Mouse (Mus musculus): ENCODE measurements around the gene Pi4kb. TPM values are rescaled to one million over a fixed set of nuclear protein-coding genes. Genes with fewer than 3 reads are reported as not detected.
A peak's percentile ranks its signal among the peaks of the same experiment; 100 is the strongest.
"Not testable (repeated sequence)": the region's sequence is repeated elsewhere in the genome, so short reads cannot be mapped to it uniquely, and the experiment has no call there.

Gene Pi4kb
- polyA plus RNA-seq, 1 experiment from 2014 or later, result 8.7 TPM

DNA sequence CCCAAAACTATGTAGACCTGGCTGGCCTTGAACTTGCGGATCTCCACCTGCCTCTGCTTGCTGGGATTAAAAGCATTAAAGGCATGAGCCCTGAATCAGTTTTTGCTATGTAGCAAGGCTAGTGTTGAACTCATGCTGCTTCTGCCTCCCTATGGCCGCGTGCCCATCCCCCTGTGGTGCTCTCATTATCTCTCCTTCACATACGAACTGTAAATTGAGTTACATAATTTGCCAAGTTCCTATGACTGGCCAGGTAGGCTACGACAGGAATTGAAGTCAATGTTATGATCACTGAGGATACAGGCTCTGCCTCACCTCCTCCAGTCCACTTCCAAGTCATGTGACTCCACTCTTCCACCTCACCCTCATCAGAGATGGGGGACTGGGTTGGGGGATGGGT lies 38.4 kb upstream of the Pi4kb start:
- peaks cover 51% of the 10 kb centered on the region for H3K4me1 ChIP-seq (replicated peaks)
- WGBS (ENCODE audit: insufficient replicate concordance), result 26% methylated on average over 5 of the region's 5 CpGs
- H3K9ac ChIP-seq, result not testable (repeated sequence)

DNA sequence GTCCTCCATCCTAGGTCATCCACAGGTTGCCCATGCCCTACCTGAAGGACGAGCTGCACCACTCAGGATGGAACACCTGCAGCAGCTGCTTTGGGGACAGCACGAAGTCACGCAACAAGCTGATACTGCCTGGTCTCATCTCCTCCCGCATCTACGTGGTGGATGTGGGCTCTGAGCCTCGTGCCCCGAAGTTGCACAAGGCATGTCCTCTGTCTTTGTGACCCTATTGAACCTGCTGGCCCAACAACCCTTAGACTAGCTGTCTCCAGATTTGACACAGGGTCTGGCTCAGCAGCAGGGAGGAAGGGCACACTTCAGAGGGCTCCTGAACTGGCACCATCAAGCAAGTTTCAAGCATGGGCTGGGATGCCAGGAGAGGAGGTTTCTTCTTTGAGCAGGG lies 37.3 kb upstream of the Pi4kb start:
- WGBS (ENCODE audit: insufficient replicate concordance), result 80% methylated on average over 7 of the region's 7 CpGs
- not testable (repeated sequence) for H3K27ac ChIP-seq (replicated peaks); H3K4me2 ChIP-seq; H3K9me3 ChIP-seq (replicated peaks); H3K9ac ChIP-seq; H3K27me3 ChIP-seq; H3K36me3 ChIP-seq (replicated peaks); H3K4me3 ChIP-seq (replicated peaks); ATAC-seq (ENCODE audit: insufficient read depth)
- H3K4me1 ChIP-seq (replicated peaks), result peaks cover 49% of the 10 kb centered on the region

More for the DNA sequence above, 38.4 kb upstream of the Pi4kb start:
- H3K4me2 ChIP-seq, result peak overlapping the region; percentile 29; the same call in 1 of the 2 replicates
- not testable (repeated sequence) for H3K9me3 ChIP-seq (replicated peaks); H3K27ac ChIP-seq (replicated peaks); H3K27me3 ChIP-seq; H3K36me3 ChIP-seq (replicated peaks); ATAC-seq (ENCODE audit: insufficient read depth); H3K4me3 ChIP-seq (replicated peaks)

DNA sequence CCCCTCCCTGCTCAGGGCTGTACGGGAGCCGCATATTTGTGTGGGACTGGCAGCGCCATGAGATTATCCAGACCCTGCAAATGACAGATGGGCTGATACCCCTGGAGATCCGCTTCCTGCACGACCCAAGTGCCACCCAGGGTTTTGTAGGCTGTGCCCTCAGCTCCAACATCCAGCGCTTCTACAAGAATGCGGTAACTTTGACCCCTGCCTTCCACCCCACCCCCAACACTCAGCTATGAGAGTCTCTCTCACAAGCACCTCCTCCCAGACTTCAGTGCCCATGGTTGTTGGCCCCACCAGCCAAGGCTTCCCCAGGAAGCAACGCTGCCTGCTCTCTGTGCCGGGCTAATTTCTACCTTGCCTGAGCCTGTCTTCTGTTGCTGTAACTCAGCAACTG lies 34.5 kb upstream of the Pi4kb start:
- H3K4me1 ChIP-seq (replicated peaks), result peaks cover 38% of the 10 kb centered on the region
- H3K9me3 ChIP-seq (replicated peaks); H3K27ac ChIP-seq (replicated peaks); H3K4me3 ChIP-seq (replicated peaks); H3K36me3 ChIP-seq (replicated peaks); H3K9ac ChIP-seq; H3K27me3 ChIP-seq; ATAC-seq (ENCODE audit: insufficient read depth); H3K4me2 ChIP-seq: not testable (repeated sequence)
- 54% methylated on average over 9 of the region's 9 CpGs for WGBS (ENCODE audit: insufficient replicate concordance)

DNA sequence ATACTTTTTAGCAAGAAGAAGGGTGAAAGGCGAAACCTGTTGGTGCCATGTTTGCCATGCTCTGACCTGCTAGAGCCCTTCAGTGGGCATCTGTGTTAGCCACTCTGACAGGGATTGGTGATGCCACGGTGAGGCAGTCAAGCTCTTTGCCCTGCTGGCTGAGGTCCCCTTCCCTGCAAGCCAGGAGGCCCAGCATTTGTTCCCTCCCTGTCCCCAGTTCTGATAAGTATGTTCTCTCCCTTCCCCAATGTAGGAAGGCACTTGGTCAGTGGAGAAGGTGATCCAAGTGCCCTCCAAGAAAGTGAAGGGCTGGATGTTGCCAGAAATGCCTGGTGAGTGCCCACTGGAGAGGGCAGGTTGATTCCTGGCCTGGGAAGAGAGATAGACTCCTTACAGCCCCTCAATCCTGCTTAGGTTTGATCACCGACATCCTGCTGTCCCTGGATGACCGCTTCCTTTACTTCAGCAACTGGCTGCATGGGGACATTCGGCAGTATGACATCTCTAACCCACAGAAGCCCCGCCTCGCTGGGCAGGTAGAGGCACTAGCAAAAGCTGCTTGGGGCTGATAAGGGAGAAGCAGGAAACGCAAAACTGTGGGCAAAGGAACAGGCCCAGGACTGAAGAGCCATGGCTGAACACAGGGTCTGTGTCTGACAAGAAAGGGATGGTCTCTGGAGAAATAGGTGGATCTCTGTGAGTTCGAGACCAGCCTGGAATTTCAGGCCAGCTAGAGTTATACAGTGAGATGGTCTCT lies 32.1 kb upstream of the Pi4kb start:
- H3K27ac ChIP-seq (replicated peaks), result peak overlapping the region; percentile 85
- H3K4me3 ChIP-seq (replicated peaks); H3K9me3 ChIP-seq (replicated peaks); H3K36me3 ChIP-seq (replicated peaks); H3K27me3 ChIP-seq; H3K9ac ChIP-seq: not testable (repeated sequence)
- peak; percentile 93 for ATAC-seq (ENCODE audit: insufficient read depth)
- 19% methylated on average over 9 of the region's 9 CpGs for WGBS (ENCODE audit: insufficient replicate concordance)
- peak overlapping the region; percentile 47 for H3K4me2 ChIP-seq
- peaks cover 26% of the 10 kb centered on the region for H3K4me1 ChIP-seq (replicated peaks)

DNA sequence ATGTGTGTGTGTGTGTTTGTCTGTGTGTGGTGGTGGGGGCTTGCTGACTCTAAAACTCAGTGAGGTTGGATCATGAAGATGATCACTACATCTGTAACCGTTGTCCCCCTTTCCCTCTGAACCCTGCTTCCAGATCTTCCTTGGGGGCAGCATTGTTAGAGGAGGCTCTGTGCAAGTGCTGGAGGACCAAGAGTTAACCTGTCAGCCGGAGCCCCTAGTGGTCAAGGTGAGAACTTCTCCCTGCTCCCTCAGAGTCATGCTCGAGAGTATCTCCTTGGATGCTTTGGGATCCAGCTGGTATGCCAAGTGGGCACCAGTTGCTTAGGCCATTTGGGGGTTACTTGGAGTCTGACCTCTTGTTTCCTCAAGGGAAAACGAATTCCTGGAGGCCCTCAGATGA lies 30.8 kb upstream of the Pi4kb start:
- 0 out of 2 replicates have a peak, but pooled peaks have one; percentile 25 for ATAC-seq (ENCODE audit: insufficient read depth)
- H3K9me3 ChIP-seq (replicated peaks); H3K36me3 ChIP-seq (replicated peaks): not testable (repeated sequence)

DNA sequence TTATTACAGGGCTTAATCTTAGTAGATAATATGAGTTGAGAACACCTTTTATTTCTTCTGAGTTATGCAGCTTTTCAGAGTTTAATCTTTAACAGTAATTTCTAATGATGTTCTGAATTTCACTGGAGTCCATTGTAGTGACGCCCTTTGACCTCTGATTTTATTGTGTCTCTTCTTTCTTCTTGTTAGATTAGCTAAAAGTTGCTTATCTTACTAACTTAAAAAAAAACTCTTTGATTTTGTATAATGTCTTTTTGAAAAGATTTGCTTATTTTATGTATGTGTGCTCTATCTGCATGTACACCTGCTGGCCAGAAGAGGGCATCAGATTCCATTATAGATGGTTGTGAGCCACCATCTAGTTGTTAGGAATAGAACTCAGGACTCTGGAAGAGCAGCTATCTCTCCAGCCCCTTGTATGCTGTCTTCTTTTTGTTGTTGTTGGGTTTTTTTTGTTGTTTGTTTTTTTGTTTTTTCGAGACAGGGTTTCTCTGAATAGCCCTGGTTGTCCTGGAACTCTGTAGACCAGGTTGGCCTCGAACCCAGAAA lies 26.4 kb upstream of the Pi4kb start:
- 63% methylated on average over 3 of the region's 3 CpGs for WGBS (ENCODE audit: insufficient replicate concordance)
- no peak for ATAC-seq (ENCODE audit: insufficient read depth)
- no peak overlapping the region for H3K27ac ChIP-seq (replicated peaks)

More for the DNA sequence above, 30.8 kb upstream of the Pi4kb start:
- H3K9ac ChIP-seq; H3K4me2 ChIP-seq; H3K27me3 ChIP-seq; H3K4me3 ChIP-seq (replicated peaks): not testable (repeated sequence)
- WGBS (ENCODE audit: insufficient replicate concordance), result 13% methylated on average over 4 of the region's 4 CpGs
- Histone ChIP-seq H3K4me1 (replicated peaks) (peaks cover 27% of the 10 kb centered on the region), H3K27ac (replicated peaks) (peak overlapping the region; percentile 85)

DNA sequence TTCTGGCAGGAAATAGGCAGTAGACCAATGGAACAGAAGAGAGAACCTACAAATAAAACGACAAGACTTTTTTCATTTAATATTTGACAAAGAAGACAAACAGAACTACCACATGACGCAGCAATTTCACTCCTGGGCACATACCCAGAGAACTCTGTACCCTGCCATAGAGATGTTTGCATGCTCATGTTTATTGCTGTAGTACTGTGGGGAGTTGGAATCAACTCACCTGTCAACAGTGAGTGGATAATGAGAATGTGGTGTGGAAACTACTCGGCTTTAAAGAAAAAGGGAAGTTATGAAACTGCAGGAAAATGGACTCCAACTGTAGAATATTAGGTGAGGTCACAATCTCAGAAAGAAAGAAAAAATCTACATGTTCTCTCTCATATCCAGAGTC lies 24.9 kb upstream of the Pi4kb start:
- Histone ChIP-seq H3K4me2 (no peak overlapping the region), H3K4me3 (replicated peaks) (no peak overlapping the region), H3K36me3 (replicated peaks) (no peaks in the 10 kb centered on the region), H3K9ac (no peak overlapping the region), H3K4me1 (replicated peaks) (peaks cover 34% of the 10 kb centered on the region), H3K9me3 (replicated peaks) (no peaks in the 10 kb centered on the region), H3K27ac (replicated peaks) (peak overlapping the region; percentile 58), H3K27me3 (no peaks in the 10 kb centered on the region)
- WGBS (ENCODE audit: insufficient replicate concordance), result 32% methylated on average over 3 of the region's 3 CpGs
- no peak for ATAC-seq (ENCODE audit: insufficient read depth)

More for the DNA sequence above, 26.4 kb upstream of the Pi4kb start:
- Histone ChIP-seq H3K27me3 (no peaks in the 10 kb centered on the region), H3K4me1 (replicated peaks) (peaks cover 28% of the 10 kb centered on the region), H3K9ac (no peak overlapping the region), H3K4me2 (no peak overlapping the region), H3K9me3 (replicated peaks) (no peaks in the 10 kb centered on the region), H3K36me3 (replicated peaks) (no peaks in the 10 kb centered on the region), H3K4me3 (replicated peaks) (no peak overlapping the region)

DNA sequence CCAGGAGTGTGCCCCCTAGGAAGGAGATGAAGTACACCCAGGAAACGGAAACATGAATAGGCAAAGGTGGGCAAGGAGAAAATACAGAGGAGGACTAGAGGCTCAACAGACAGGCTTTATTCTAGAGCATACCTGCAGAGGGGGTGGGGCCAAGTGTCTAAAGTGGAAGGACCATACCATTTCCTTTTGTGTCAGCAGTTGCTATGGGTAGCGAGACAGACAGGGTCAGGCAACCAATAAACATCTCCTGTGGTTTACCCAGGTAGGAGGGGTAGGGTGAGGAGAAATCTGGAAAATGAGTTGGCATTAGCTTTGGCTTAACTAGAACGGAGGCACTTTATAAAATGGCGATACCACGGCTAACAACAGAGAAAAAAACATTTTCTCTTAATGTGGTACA lies 21.7 kb upstream of the Pi4kb start:
- peak overlapping the region; percentile 100 for H3K4me2 ChIP-seq
- WGBS (ENCODE audit: insufficient replicate concordance), result 68% methylated on average over 5 of the region's 5 CpGs
- H3K4me1 ChIP-seq (replicated peaks), result peaks cover 34% of the 10 kb centered on the region
- no peak overlapping the region for H3K27ac ChIP-seq (replicated peaks)
- no peak for ATAC-seq (ENCODE audit: insufficient read depth)
- H3K9me3 ChIP-seq (replicated peaks), result no peaks in the 10 kb centered on the region
- H3K27me3 ChIP-seq, result no peaks in the 10 kb centered on the region
- H3K4me3 ChIP-seq (replicated peaks), result no peak overlapping the region
- peaks cover 19% of the 10 kb centered on the region; the same call in 1 of the 2 replicates for H3K36me3 ChIP-seq (replicated peaks)
- H3K9ac ChIP-seq, result no peak overlapping the region

DNA sequence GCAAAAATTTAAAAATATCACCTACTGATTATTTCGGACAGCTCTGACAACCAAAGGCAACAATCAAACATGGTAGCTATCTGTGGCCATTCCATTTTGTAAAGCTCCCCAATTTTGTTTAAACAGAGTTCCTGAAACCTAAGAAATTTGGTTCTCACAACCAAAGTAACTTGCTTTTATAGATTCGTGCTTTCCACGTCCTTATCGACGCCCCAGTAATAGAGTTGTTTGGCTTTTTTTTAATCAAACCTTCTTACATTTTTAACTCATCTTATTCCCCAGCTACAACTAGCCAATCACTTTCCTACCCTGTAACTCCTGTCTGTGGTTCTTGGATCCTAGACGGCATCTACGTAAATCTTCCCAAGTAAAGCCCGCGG lies 21.2 kb upstream of the Pi4kb start:
- 13% methylated on average over 9 of the region's 9 CpGs for WGBS (ENCODE audit: insufficient replicate concordance)
- H3K4me3 ChIP-seq (replicated peaks), result peak overlapping the region; percentile 79
- no peaks in the 10 kb centered on the region for H3K9me3 ChIP-seq (replicated peaks)
- ATAC-seq (ENCODE audit: insufficient read depth), result no peak; the same call in 1 of the 2 replicates
- peak overlapping the region; percentile 100 for H3K4me2 ChIP-seq
- H3K9ac ChIP-seq, result peak overlapping the region; percentile 81
- H3K36me3 ChIP-seq (replicated peaks), result peaks cover 23% of the 10 kb centered on the region
- H3K27ac ChIP-seq (replicated peaks), result peak overlapping the region; percentile 22; the same call in 1 of the 2 replicates
- no peaks in the 10 kb centered on the region for H3K27me3 ChIP-seq
- peaks cover 38% of the 10 kb centered on the region for H3K4me1 ChIP-seq (replicated peaks)

DNA sequence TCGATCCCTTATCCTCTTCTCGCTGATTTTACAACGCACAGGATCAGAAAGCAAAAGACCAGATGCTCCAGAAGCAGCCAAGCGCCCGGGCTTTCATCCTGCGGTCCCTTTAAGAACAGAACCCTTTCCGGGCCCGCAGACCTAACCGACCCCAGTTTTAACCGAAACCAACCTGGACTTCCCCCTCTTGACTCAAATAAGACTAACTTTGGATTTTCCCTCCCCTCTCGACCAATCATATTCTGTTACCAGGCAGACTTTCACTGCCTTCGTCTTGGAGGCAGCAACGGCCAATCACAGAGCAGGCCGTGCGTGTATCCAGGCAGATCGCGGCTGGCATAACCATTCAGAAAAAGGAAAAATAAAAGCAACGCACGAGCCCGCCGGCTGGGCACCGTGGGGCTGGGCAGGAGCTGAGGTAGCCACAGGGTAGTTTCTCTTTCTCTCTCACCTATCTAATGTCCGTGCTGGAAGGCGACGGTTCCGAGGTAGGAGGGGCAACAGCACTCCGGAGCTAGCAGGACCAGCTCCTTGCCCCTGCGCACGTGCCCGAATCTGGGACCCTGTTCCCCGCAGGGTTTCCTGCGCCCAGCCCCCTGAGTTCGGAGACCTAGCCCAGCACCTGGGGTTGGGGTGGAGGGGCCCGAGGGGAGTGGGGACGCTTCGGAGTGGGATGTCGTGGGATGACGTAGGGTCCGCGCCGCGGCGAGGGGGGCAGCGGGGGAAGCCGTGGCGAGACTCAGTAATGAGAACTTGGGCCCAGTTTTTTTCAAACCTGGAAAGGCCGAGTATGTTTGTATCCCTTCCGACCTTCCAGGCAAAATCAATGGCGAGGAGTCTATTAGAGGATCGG lies 20.5 kb upstream of the Pi4kb start, which contains the start of gene Rfx5:
TSS of gene Rfx5 (plus strand) at position 312 of the 853 bp plus-strand sequence.
- peak within 1 kb of the TSS; percentile 79 for H3K4me3 ChIP-seq (replicated peaks)
- peak; percentile 92 for ATAC-seq (ENCODE audit: insufficient read depth)
- peak within 1 kb of the TSS; percentile 77 for H3K27ac ChIP-seq (replicated peaks)
- under 1% methylated on average over 50 of the region's 50 CpGs for WGBS (ENCODE audit: insufficient replicate concordance)
- H3K4me1 ChIP-seq (replicated peaks), result peaks cover 41% of the 10 kb centered on the region
- peak within 1 kb of the TSS; percentile 100 for H3K4me2 ChIP-seq
- H3K36me3 ChIP-seq (replicated peaks), result peaks cover 26% of the 10 kb centered on the region
- no peaks in the 10 kb centered on the region for H3K9me3 ChIP-seq (replicated peaks)
- peak within 1 kb of the TSS; percentile 81 for H3K9ac ChIP-seq
- H3K27me3 ChIP-seq, result no peaks in the 10 kb centered on the region

DNA sequence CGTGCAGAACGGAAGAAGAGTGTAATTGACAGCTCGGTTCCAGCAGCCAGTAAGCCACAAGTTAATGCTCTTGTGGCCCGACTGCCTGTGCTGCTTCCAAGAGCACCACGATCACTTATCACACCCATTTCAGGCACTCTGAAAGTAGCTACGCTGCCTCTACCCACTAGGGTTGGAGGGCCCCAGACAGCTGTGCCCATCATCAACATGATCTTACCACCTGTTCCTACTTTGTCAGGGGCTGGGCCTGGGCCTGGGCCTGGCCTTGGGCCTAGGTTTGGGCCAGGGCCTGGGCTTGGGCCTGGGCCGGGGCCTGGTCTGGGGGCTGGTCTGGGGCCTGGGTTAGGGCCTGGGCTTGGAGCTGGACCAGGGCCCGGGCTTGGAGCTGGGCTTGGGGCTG lies 16.2 kb upstream of the Pi4kb start:
- Histone ChIP-seq H3K36me3 (replicated peaks) (peaks cover 26% of the 10 kb centered on the region), H3K27ac (replicated peaks) (no peak overlapping the region), H3K4me1 (replicated peaks) (peaks cover 22% of the 10 kb centered on the region), H3K9ac (no peak overlapping the region), H3K27me3 (no peaks in the 10 kb centered on the region), H3K9me3 (replicated peaks) (no peaks in the 10 kb centered on the region), H3K4me3 (replicated peaks) (no peak overlapping the region), H3K4me2 (no peak overlapping the region)
- WGBS (ENCODE audit: insufficient replicate concordance), result 55% methylated on average over 8 of the region's 8 CpGs
- no peak for ATAC-seq (ENCODE audit: insufficient read depth)

Measured in liver, embryonic 15.5 days (tissue).